Mouse (Mus musculus) kidney, postnatal 36 days (tissue): ENCODE results near the gene B3galt6.

ENCODE experiments used
- DNase-seq, 2 experiments: peaks; one replicate each; pipeline ENCODE4 v3.0.0; 2021 to 2022; ENCODE audit warnings: mixed read lengths in 2 of 2

The B3galt6 gene

DNA sequence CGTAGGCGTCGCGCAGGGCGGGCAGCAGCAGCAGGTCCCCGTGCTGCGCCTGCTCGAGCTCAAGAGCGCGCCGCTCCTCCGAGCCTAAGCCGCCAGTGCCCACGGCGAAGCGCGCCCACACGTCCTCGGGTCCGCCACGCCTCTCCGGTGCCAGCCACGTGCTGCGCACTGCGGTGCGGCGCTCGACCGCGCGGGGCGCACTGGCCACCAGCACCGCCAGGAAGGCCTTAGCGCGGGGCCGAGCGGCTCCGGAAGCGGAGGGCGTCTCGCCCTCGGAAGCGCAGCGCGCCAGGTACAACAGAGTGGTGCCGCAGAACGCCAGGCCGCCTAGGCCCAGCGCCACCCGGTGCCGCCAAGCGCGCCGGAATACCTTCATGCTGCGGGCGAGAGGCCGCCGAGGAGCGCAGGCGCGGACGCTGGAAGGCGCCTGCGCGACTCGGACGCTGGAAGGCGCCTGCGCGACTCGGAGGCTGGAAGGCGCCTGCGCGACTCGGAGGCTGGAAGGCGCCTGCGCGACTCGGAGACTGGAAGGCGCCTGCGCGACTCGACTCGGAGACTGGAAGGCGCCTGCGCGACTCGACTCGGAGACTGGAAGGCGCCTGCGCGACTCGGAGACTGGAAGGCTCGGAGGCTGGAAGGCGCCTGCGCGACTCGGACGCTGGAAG lies at the start of gene B3galt6, which contains the start of gene Sdf4:
B3galt6 (minus strand) TSS at position 409 of the 665 bp plus-strand sequence.
Sdf4 (plus strand) TSS at position 632 of the 665 bp plus-strand sequence.
- DNase-seq = peak; percentile 82 to 89

DNA sequence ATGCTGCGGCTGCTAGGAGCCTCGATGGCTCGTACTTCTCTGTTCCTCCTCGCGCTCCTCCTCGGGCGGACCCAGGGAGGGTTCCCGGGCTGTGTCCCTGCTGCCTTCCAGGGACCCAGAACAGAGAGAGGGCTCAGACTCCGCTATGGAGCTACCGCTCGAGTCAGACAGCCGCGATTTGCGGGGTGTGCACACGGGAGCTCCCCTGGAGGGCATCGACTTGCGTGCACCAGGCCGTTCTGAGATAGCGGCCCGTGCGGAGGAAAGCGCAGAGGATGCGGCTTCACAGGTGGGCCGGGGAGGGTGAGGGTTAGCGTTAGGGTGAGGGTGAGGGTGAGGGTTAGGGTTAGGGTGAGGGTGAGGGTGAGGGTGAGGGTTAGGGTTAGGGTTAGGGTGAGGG lies 42.5 kb upstream of the B3galt6 start:
- DNase-seq = no peak

DNA sequence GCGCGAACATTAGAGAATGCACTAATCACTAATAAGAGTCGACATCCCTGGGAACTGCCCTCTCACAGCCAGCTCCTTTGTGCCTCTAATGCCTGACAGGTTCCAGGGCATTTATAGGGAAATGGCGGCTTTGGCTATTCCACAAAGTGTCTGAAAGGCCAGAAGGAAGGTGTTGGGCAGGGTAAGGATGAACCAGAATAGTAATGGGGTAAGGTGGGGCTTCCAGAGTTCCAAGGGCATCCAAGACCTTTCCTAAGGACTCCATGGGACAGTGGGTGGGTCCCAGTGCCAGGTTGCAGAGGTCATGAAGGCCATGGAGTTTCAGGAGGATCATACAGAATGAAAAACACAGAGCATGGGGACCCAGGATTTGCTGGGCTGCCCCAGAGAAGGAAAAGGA lies 41.9 kb upstream of the B3galt6 start:
- no peak for DNase-seq

DNA sequence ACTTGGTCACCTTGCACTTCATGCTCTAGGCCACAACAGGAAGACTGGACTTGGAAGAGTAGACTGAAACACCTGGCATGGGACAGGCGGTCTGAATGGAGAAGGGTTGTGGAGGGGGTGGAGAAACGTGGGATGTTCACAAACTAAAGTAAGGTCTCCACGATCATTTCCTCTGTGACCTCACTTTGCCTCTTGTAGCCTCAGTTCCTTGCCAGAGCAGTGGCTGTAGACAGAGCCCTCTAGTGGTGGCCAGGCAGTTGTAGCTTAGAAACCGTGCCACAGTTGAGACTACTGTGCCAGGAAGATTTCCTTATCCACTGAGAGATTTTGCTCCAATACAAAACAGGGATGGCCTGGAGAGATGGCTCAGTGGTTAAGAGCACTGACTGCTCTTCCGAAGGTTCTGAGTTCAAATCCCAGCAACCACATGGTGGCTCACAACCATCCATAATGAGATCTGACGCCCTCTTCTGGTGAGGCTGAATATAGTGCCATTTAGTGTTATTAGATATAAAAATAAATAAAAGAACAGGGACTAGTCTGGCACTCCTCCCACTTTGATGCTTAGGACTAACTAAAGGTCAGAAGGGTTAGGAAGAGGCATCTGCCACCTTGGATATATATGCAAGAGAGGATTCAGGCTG lies 41.1 kb upstream of the B3galt6 start:
- DNase-seq = peak; percentile 60 to 74

DNA sequence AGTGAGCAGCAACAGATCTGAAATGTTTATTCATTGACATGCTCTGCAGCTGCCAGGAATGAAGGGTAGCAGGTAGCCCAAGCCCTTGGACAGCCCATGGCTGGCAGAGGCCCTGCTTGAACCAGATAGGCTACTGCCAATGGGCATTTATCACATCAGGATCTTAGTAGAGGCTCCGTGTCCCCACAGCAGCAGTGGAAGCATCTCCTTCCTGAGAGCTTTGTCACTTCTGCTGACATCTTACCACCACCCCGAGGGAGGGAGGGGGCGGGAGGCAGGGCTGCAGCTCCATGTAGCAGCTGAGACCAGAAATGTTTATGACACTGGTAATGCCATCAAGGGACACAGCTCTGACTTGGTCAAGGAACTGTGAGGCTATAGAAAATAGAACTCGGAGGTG lies 40.4 kb upstream of the B3galt6 start:
- DNase-seq = no peak

DNA sequence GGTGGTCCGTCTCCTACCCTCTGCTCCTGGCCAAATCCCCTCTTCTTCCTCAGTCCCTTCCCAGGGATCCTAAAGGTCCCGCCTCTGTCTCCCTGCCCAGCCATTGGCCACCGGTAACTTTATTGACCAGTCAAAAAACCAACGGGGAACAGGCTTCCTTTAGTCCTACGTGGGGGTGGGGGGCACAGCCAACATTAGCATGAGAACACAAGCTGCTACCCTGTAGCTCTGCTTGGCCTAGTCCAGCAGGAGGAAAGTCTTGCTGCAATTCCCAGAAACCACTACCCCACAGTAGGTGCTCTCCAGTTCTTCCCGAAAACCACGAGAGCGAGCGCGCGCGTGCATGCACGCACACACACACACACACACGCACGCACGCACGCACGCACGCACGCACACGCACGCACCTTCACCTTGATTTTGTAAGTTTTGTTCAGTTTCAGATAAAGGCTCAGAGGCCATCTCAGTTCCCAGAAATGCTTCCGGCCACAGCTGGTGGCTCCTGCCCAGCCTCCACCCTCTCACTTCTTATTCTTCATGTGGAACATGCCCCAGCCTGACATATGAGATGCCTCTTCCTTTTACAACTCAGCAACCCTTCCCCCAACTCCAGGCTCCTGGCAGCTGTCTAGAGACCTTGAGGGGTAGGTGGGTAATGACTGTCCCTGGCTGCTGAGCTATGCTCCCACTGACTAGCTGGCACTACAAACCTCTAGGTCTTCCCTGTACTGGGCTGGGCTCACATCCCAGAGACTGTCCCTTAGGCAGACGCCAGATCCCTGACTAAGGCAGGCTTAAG lies 39.3 kb upstream of the B3galt6 start:
- DNase-seq = peak; percentile 82 to 84

DNA sequence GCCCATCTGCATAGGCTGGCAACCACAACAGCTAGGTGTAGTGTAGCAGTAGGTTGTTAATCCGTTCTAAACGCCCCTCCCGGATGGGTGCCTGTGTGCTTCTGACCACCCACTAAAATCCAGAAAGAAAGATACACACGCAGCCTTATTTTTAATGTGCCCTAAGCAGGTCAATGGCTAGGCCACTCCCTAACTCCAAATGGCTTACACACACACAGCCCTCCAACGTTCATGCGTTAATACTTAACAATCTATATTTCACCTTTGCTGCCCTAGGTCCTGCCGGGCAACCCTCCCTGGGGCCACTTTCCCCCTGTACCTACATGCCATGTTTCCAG lies 38.8 kb upstream of the B3galt6 start:
- no peak for DNase-seq

DNA sequence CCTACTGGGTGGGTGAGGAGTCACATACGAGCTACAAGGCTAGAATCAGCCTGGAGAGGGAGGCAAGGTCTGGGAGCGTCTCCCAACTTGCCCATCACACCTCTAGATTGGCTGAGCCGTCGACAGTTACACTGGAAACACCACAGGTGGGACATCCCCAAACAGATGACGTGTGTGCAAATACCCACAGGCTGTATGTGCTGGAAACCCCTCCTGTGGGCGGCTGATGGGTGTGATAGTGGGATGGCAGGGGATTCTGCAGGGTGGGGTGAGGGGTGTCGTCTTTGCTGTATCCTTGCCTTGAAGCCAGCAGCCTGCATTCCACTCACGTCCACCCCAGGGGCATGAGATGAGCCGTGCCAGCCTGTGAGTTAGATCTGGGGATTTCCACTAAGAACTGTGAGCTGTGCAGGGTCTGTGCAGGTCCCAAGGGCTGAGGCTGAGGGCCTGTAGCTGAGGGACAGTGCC lies 38.2 kb upstream of the B3galt6 start:
- DNase-seq = no peak

DNA sequence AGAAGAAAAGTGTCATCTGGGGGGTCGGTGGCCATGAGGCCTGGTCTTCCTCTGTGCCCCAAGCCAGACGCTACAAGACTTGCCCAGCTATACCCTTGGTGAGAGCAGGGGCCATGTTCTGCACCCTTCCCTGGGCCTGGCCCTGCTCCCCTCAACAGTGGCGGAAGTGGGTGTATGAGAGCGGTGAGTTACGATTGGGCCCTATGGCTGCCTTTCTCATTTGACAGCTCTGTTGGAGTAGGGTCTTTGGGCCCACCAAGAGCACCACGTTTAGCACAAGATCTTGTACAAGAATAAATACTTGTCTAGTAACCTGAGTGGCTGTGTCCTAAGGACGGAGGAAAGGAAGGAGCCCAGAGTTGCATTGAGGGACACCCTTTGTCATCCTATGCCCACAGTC lies 36.1 kb upstream of the B3galt6 start:
- no peak for DNase-seq

DNA sequence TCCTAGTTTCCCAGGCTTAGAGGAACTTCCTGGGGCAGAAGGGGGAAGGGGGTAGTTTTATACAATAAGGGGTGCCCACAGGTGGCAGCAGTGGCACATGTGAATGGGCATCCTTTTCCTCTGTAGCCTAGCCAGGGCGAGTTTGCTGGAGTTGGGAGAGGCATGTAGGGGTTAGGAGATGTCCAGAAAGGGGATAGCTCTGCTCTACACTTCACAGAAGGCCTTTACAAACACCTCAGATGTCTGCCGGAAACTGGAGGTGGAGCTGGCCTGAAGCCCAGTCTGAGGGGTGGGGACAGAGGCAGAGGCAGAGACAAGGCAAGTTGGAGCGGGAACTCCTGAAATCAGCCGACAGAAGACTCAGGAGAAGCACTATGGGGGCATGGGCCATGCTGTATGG lies 33.6 kb upstream of the B3galt6 start, which contains the start of gene Tnfrsf18:
Tnfrsf18 (plus strand) TSS at position 152 of the 400 bp plus-strand sequence.
- DNase-seq = peak; percentile 24 to 69

DNA sequence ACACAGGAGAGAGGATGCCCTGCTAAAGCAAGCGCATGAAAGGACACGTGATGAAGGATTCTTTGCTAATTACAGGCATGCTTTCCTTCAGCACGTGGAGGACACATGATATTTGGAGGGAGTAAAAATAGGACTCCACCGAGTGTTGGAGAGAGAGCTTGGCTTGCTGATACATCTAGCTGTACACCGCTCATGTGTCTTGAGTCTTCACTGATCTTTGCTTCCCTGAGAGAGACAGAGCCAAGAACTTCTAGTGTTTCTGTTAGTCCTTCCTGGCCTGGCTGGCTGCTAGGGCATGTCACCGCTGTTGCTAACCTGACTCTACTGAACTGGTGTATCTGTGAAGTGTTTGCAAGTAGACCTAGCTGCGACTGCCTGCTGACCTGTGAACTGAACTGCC lies 31.7 kb upstream of the B3galt6 start:
- DNase-seq = no peak

DNA sequence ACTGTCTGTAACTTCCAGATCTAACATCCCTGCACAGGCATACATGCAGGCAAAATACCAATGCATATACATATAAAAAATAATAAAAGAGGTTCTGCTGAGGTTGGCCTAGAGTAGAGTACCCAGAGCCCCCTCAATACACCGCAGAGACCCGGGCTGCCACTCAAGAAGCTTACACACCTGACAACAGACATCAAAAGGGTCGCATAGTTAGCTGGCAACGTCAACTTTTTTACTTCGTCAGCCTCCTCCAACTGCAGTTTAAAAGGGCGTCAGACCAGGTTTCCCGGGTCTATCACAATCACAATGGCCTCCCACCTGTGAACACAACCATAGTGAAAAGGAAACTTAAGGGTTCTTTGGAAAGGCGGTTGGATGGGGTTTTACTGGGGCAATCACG lies 31.1 kb upstream of the B3galt6 start:
- DNase-seq = no peak

DNA sequence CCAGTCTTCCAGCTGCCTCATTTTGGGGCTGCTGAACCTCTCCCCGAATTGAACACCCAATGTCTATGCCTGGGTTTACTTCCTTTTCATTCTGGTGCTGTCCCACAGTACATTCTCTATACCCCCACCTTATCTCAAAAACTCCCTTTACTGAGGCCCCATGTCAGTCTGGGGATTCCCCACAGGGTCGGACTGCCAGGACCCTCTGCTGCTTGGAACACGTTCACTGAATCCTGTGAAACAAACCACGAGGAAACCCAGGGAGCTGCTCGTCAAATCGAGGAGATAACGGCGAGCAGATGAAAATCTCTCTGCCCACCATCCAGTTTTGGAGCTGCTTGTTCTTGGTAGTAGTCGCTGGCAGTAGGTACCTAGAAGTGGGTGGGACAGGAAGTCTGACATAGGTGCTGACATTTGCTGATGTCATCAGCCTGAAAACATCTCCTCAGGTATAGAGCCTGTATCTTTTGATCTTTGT lies 29.5 kb upstream of the B3galt6 start:
- no peak for DNase-seq

DNA sequence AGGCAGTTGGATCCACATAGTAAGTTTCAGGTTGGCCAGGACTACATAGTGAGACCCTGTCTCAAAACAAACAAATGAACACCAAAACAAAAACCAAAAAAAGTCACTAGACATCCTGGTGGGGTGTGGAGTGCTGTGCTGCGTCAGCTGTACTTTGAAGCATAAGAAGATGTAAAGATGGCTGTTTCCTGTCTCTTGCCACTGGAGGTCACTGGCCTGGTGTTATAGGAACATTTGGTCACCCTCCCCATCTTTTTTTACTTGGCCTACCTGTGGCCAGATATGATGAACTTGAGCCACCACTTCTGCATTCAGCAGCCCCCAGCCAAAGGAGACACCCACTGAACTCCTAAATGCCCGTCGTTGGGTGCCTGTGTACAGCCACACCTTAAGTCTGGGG lies 28.9 kb upstream of the B3galt6 start:
- DNase-seq = no peak

DNA sequence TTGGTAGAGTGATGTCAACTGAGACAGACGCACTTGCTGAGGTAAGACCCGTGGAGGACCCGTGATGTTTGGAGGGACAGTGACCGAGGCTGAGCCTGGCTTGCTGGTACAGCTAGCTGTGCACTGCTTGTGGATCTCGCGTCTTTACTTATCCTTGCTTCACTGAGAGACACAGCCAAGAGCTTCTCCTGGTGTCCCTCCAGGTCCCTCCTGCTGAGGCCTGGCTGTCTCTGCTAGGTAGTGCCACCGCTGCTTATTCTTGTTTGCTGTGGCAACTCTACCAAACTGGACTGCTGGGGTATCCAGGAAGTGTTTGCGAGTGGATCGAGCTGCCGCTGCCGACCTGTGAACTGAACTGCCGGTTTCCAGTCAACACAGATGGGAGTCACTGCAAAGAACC lies 27.3 kb upstream of the B3galt6 start:
- DNase-seq = peak in 1 of 2 experiments; percentile 33

DNA sequence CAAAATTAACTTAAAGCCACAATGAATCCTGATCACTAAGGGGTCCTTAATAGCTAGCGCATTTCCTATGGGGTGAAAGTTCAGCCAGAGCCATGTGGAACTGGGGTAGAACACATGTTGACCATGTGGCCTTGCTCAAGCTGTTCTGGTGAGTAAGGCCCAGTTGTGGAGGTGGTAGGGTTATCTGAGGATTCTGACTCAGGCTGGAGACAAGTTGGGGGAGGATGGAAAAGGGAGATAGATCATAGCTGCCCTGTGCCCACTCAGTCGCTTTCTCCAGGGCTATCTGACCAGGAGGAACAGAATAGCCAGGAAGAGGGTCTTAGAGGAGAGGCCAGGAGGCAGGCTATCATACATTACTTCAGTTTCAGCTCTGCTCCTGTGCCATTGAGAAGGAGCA lies 22.0 kb upstream of the B3galt6 start:
- DNase-seq = no peak

DNA sequence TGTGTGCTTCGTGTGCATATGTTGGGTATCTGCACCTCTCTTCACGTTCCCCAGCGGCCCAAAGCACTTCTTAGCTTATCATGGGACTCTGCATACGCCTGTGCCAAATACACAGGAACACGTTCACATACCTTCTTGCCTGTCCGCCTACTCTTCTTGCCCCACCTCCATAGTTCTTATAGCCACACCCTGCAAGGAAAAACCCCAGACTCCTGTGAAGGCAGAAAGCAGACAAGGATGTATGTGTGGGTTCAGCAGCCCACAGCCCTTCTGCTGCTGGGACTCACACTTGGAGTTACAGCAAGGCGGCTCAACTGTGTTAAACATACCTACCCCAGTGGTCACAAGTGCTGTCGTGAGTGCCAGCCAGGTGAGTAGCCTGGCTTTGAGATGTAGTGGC lies 21.2 kb upstream of the B3galt6 start, which contains the start of gene Tnfrsf4:
Tnfrsf4 (plus strand) TSS at position 207 of the 400 bp plus-strand sequence.
- no peak for DNase-seq

DNA sequence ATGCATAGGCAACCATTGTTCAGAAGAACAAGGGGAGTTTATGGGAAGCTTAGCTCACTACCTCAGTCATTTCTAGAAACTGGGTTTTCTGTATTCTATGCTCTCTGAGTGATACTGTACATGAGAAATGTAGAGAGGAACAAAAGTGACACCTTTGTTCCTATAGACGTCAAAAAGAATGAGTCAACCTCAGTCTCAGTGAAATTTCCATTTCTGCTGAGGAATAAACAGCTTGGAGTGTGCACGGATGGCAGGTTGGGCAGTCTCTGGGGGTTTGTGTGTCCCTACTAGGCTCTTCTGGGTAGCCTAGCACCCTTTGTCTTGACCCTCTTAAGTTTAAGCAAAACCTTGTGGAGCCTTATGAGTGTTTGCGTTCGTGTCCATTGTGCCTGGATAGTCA lies 15.9 kb upstream of the B3galt6 start:
- no peak for DNase-seq

DNA sequence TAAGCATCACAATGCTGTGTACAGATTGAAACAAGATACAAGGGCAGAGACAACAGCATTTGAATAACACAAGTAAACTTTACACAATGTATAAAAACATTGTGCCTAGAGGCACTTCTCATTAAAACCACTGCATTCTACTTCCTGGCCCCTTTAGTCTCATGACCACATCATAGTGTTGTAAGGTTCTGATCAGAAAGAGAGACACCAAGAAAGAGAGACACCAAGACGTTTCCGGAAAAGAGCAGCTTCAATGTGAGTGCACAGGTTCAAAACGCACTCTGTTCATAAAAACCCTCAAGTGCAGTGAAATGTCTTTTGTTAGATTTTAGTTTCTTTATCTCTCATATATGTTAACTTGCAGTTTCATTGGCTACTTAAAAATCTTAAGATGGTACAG lies 11.7 kb upstream of the B3galt6 start:
- DNase-seq = no peak

DNA sequence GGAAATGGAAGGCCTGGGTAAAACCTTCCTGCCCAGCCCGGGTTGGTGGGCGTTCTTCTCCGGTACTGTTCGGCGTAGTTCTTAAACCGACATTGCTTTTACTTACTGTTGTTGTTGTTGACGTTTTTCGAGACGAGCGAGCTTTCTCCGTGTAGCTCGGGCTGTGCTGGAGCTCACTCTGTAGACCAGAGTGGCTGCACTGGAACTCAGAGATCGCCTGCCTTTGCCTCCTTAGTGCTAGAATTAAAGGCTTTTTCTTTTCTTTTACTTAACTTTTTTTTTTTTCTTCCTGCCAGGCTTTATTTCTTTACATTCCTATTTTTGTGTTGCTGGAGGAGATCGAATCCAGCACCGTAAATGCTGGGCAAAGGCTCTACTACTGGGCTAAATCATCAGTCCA lies 1.2 kb upstream of the B3galt6 start:
- no peak for DNase-seq

DNA sequence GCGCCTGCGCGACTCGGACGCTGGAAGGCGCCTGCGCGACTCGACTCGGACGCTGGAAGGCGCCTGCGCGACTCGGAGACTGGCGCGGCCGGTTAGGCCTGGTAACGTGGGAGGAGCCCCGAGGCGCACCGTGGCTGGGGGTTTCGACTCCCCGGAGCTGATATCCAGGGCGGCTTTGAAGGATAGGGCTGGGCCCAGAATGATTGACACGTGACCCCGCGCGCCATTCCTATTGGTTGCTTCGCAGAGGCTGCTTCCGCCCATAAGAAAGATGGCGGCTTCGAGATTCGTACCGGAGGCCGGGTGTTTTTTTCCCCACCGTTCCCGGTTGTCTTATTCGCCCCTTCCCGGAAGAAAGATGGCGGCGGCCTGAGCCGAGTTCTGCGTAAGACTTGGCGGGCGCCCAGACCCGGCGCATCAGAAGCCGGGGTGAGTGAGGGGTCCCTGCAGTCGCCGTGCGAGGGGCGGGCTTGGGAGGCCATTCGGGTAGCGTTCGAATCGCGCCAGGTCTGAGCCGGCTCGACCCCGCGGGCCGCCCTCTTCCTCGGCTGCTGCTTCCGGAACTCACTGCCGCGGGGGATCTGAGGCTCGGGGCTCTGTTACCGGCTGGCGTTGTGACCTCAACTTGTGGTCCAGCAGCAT lies 578 bp upstream of the B3galt6 start:
- peak; percentile 97 to 98 for DNase-seq

DNA sequence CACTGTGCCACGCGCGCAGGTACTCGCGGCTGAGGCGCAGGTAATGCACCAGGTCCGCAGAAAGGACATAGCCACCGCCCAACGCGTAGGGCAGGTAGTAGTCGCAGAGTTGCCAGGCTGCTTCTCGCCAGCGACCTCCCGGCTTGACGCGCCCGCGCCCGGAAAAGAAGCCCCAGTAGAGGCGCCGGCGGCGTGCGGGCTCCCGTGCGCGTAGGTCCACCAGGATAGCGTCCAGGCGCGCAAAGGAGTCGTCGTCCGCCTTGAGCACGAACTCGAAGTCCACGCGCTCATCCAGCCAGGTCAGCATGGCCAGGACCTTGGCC lies 580 bp downstream of the B3galt6 start:
- no peak for DNase-seq
